Mouse (Mus musculus): ENCODE results near the gene Fuca2. TPM values are rescaled to one million over a fixed set of nuclear protein-coding genes. Genes with fewer than 3 reads are reported as not detected.

Fuca2 gene
- polyA plus RNA-seq (2014; fragmentation: Illumina TruSeq; extraction: RNeasy Lipid Tissue Mini Kit (QIAGEN cat#74804); ENCODE audit: low read depth, low replicate concordance): 67.6 TPM

GRCm38 (mm10) chr10:13499331-13499730, at the start of gene Fuca2:
TSS of gene Fuca2 (plus strand) at chr10:13499540.

GRCm38 (mm10) chr10:13473833-13474567, 25.3 kb upstream of the Fuca2 start, which contains the start of gene Phactr2:
TSS of gene Phactr2 (minus strand) at chr10:13474412.

GRCm38 (mm10) chr10:13552646-13553497, 53.5 kb downstream of the Fuca2 start, which contains the start of the genes Adat2 and Pex3:
TSS of gene Adat2 (plus strand) at chr10:13552894.
TSS of gene Pex3 (minus strand) at chr10:13553142.

Other genes with a start within 250 kb of the Fuca2 start
- 39.1 TPM for gene Phactr2, start 25.1 kb upstream of the Fuca2 start, polyA plus RNA-seq (2014; fragmentation: Illumina TruSeq; extraction: RNeasy Lipid Tissue Mini Kit (QIAGEN cat#74804); ENCODE audit: low read depth, low replicate concordance)
- gene Adat2, start 53.4 kb downstream of the Fuca2 start, polyA plus RNA-seq (2014; fragmentation: Illumina TruSeq; extraction: RNeasy Lipid Tissue Mini Kit (QIAGEN cat#74804); ENCODE audit: low read depth, low replicate concordance): 1.6 TPM
- gene Pex3, start 53.6 kb downstream of the Fuca2 start, polyA plus RNA-seq (2014; fragmentation: Illumina TruSeq; extraction: RNeasy Lipid Tissue Mini Kit (QIAGEN cat#74804); ENCODE audit: low read depth, low replicate concordance): 84.1 TPM

Data from adrenal gland, adult 10 weeks (tissue).